ENCODE assay signal across 8 mouse cellular contexts in the genomic region with DNA sequence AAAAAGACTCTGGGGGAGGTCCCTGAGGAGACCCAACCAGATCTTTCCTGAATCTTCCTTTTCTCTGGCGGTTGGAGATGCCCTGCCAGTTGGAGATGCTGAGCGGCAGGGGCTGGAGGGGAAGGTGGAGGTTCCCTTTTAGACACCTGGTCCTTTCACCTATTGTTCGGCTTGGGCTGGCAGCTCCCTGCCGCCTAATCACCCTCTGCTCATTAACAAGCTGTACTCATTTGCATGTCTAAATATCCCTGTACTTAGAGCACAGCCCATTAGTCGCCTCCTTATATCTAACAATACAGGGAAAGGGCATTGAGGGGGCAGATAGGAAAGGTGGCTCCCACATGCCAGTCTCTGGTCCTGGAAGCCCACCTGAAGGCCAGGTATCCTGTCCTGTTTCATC. TPM values are rescaled to one million over a fixed set of nuclear protein-coding genes. Genes with fewer than 3 reads are reported as not detected.
DNase-seq lines count a peak whose midpoint lies in the region; ATAC-seq and TF ChIP-seq lines count a peak whose summit lies in the region.

No protein-coding gene starts in this region.

- no peak overlapping the region for H3K4me3 ChIP-seq in kidney, embryonic 14.5 days (ENCODE audit: low read length)
- H3K4me3 ChIP-seq in bone marrow macrophage, adult 2 months (ENCODE audit: insufficient read depth, low read length) = peak overlapping the region; percentile 22
- no peak overlapping the region for H3K4me3 ChIP-seq in liver, embryonic 12.5 days

- H3K4me1 ChIP-seq in kidney, embryonic 14.5 days (ENCODE audit: control insufficient read depth, insufficient read depth, low read length) = peaks cover 15% of the 10 kb centered on the region
- H3K4me1 ChIP-seq in bone marrow macrophage, adult 2 months (ENCODE audit: control insufficient read depth, insufficient read depth, low read length) = peaks cover 19% of the 10 kb centered on the region
- peaks cover 23% of the 10 kb centered on the region for H3K4me1 ChIP-seq in liver, embryonic 12.5 days

- no peak overlapping the region for H3K4me2 ChIP-seq in kidney, embryonic 14.5 days (replicated peaks; ENCODE audit: low read depth, low read length)
- peak overlapping the region; percentile 48 for H3K4me2 ChIP-seq in liver, embryonic 12.5 days

- 47% methylated on average over 5 of the region's 5 CpGs for WGBS in kidney, embryonic 14.5 days
- WGBS in liver, embryonic 12.5 days (ENCODE audit: insufficient replicate concordance) = 49% methylated on average over 5 of the region's 5 CpGs

- DNase-seq in kidney, postnatal 4 days = no peak
- DNase-seq in A20 (ENCODE audit: low read depth, low spot score) = peak; percentile 59
- no peak for DNase-seq in urinary bladder, postnatal 25 days (ENCODE audit: low spot score)
- DNase-seq in thymus, postnatal 10 days (ENCODE audit: low spot score in 2 of 2) = no peak

- no peaks in the 10 kb centered on the region for H3K36me3 ChIP-seq in kidney, embryonic 14.5 days (ENCODE audit: control insufficient read depth, insufficient read depth, low read length)
- no peaks in the 10 kb centered on the region for H3K36me3 ChIP-seq in liver, embryonic 12.5 days

- H3K27me3 ChIP-seq in kidney, embryonic 14.5 days (ENCODE audit: control insufficient read depth, insufficient read depth, low read length) = no peaks in the 10 kb centered on the region
- H3K27me3 ChIP-seq in liver, embryonic 12.5 days (replicated peaks) = no peaks in the 10 kb centered on the region

- no peak overlapping the region for H3K9ac ChIP-seq in kidney, embryonic 14.5 days (ENCODE audit: low read depth, low read length)
- H3K9ac ChIP-seq in liver, embryonic 12.5 days = no peak overlapping the region

- peak overlapping the region; percentile 20; the same call in 1 of the 2 replicates for H3K27ac ChIP-seq in kidney, embryonic 14.5 days (ENCODE audit: low read depth, low read length)
- peak overlapping the region; percentile 59 for H3K27ac ChIP-seq in bone marrow macrophage, adult 2 months (ENCODE audit: insufficient read depth, low read depth, low read length)
- H3K27ac ChIP-seq in liver, embryonic 12.5 days = no peak overlapping the region

- no peak for TF ChIP-seq POLR2A in bone marrow macrophage, adult 2 months (IDR thresholded peaks at IDR 0.05; ENCODE audit: borderline replicate concordance, low read depth, low read length)

- H3K9me3 ChIP-seq in kidney, embryonic 14.5 days (ENCODE audit: control insufficient read depth, low read length) = no peaks in the 10 kb centered on the region
- no peaks in the 10 kb centered on the region for H3K9me3 ChIP-seq in liver, embryonic 12.5 days (replicated peaks)

- TF ChIP-seq CTCF in bone marrow macrophage, adult 2 months (IDR thresholded peaks at IDR 0.05; ENCODE audit: low read depth, low read length) = no peak

- no peak; the same call in 1 of the 2 replicates for ATAC-seq in kidney, embryonic 14.5 days (ENCODE audit: low FRiP score, low TSS enrichment)
- no peak for ATAC-seq in liver, embryonic 12.5 days
- no peak; the same call in 1 of the 2 replicates for ATAC-seq in megakaryocyte-erythroid progenitor cell, adult 5-6 weeks (replicated peaks; ENCODE audit: low FRiP score, low TSS enrichment, poor library complexity, severe bottlenecking)

RNA-seq across cellular contexts. Expression of a gene that starts 34.3 kb away (rescaled TPM):
- 23.3 and 25.5 TPM in 2 replicates for polyA plus RNA-seq in kidney, embryonic 14.5 days (2014; fragmentation: Nextera tagmentation; extraction: Ambion mirVana)
- 5.1 and 15.1 TPM in 2 replicates for polyA plus RNA-seq in bone marrow macrophage, adult 2 months (2012; ENCODE audit: insufficient read depth, insufficient read length, missing spikeins)
- 22.5 and 28.1 TPM in 2 replicates for polyA plus RNA-seq in liver, embryonic 12.5 days (2016; fragmentation: Nextera tagmentation; extraction: Ambion mirVana)
- 13.9 and 15.4 TPM in 2 replicates for total RNA-seq in megakaryocyte-erythroid progenitor cell, adult 5-6 weeks (2014; fragmentation: Nextera tagmentation)
- total RNA-seq in megakaryocyte-erythroid progenitor cell, adult 5-6 weeks (2017) = 38.5 and 91.6 TPM in 2 replicates

RNA-seq across cellular contexts. Expression of a gene that starts 40.5 kb away (rescaled TPM):
- 47.8 and 50.8 TPM in 2 replicates for polyA plus RNA-seq in kidney, embryonic 14.5 days (2014; fragmentation: Nextera tagmentation; extraction: Ambion mirVana)
- polyA plus RNA-seq in bone marrow macrophage, adult 2 months (2012; ENCODE audit: insufficient read depth, insufficient read length, missing spikeins) = 18.7 and 18.9 TPM in 2 replicates
- polyA plus RNA-seq in liver, embryonic 12.5 days (2016; fragmentation: Nextera tagmentation; extraction: Ambion mirVana) = 30.3 and 32.4 TPM in 2 replicates
- total RNA-seq in megakaryocyte-erythroid progenitor cell, adult 5-6 weeks (2014; fragmentation: Nextera tagmentation) = 27.0 and 42.5 TPM in 2 replicates
- 30.9 and 32.6 TPM in 2 replicates for total RNA-seq in megakaryocyte-erythroid progenitor cell, adult 5-6 weeks (2017)
